Mouse (Mus musculus) midbrain, embryonic 13.5 days (tissue): Measurements from ENCODE around the gene Hoxc10. TPM values are rescaled to one million over a fixed set of nuclear protein-coding genes. Genes with fewer than 3 reads are reported as not detected.
A peak's percentile ranks its signal among the peaks of the same experiment; 100 is the strongest.

ENCODE experiments used
- ATAC-seq: fragments of 200-750 bp; cut with Nextera tagmentation; 2 replicates; pipeline ENCODE4 v1.8.0; 2017; ENCODE audit warnings: mild to moderate bottlenecking, moderate TSS enrichment, moderate library complexity
- H3K27ac ChIP-seq: fragments of 300-500 bp; sonication (generic); 2 replicates; pipeline ENCODE4 v1.5.1; 2015; ENCODE audit warnings: inconsistent platforms, mild to moderate bottlenecking, moderate library complexity
- H3K27me3 ChIP-seq: fragments of 300-500 bp; sonication (generic); 2 replicates; pipeline ENCODE4 v1.6.1; 2015; ENCODE audit warnings: mild to moderate bottlenecking, inconsistent platforms
- H3K36me3 ChIP-seq: fragments of 300-500 bp; sonication (generic); 2 replicates; pipeline ENCODE4 v1.6.1; 2015; ENCODE audit warnings: mild to moderate bottlenecking, inconsistent platforms
- H3K4me1 ChIP-seq: fragments of 300-500 bp; sonication (generic); replicated peaks from 2 replicates; pipeline ENCODE4 v1.6.1; 2015; ENCODE audit warnings: inconsistent platforms
- H3K4me2 ChIP-seq: fragments of 300-500 bp; sonication (generic); replicated peaks from 2 replicates; pipeline ENCODE4 v1.6.1; 2015; ENCODE audit warnings: moderate library complexity, mild to moderate bottlenecking, inconsistent platforms
- H3K4me3 ChIP-seq: fragments of 300-500 bp; sonication (generic); replicated peaks from 2 replicates; pipeline ENCODE4 v1.5.1; 2015; ENCODE audit warnings: mild to moderate bottlenecking, inconsistent platforms
- H3K9ac ChIP-seq: fragments of 300-500 bp; sonication (generic); replicated peaks from 2 replicates; pipeline ENCODE4 v1.6.1; 2015; ENCODE audit warnings: mild to moderate bottlenecking, inconsistent platforms
- H3K9me3 ChIP-seq: fragments of 300-500 bp; sonication (generic); 2 replicates; pipeline ENCODE4 v1.6.1; 2016; ENCODE audit warnings: mild to moderate bottlenecking, inconsistent platforms
- WGBS: fragments of 180-500 bp; shearing (Covaris S2); methylation state at CpG from one replicate; pipeline ENCODE4 v1.1.7; 2015; 5-methylcytosine and 5-hydroxymethylcytosine counted together
- polyA plus RNA-seq: library from polyadenylated mRNA; unstranded; fragments of >200 nt; fragmentation: Nextera tagmentation; extraction: Ambion mirVana; gene quantifications from 2 replicates; pipeline ENCODE4 v1.2.1, GENCODE M21; 2015

Hoxc10 gene
- polyA plus RNA-seq, 1 experiment from 2014 or later = not detected

- peaks cover 99% of the 10 kb centered on the region for H3K27me3 ChIP-seq
- no peak overlapping the region for H3K4me2 ChIP-seq
- no peaks in the 10 kb centered on the region for H3K36me3 ChIP-seq
- H3K9me3 ChIP-seq = no peaks in the 10 kb centered on the region
- H3K4me3 ChIP-seq = no peak overlapping the region
- 3% methylated on average over 21 of the region's 21 CpGs for WGBS
- H3K4me1 ChIP-seq = no peaks in the 10 kb centered on the region
- no peak overlapping the region for H3K9ac ChIP-seq
- peak; percentile 53; the same call in 1 of the 2 replicates for ATAC-seq
- H3K27ac ChIP-seq = no peak overlapping the region
Observed at GRCm38 (mm10) chr15:102987124-102987833, 20.7 kb downstream of the Hoxc10 start.

GRCm38 (mm10) chr15:102988078-102988477, 21.5 kb downstream of the Hoxc10 start:
- Histone ChIP-seq H3K27ac (no peak overlapping the region), H3K9ac (no peak overlapping the region), H3K4me2 (no peak overlapping the region), H3K9me3 (no peaks in the 10 kb centered on the region), H3K4me3 (no peak overlapping the region), H3K4me1 (no peaks in the 10 kb centered on the region), H3K36me3 (no peaks in the 10 kb centered on the region), H3K27me3 (peaks cover 99% of the 10 kb centered on the region)
- no peak for ATAC-seq
- 12% methylated on average over 5 of the region's 5 CpGs for WGBS

GRCm38 (mm10) chr15:102990461-102991397, 24.1 kb downstream of the Hoxc10 start, which contains the start of gene Hoxc8:
Gene Hoxc8 (plus strand): TSS chr15:102990607.
- Histone ChIP-seq H3K9ac (no peak within 1 kb of the TSS), H3K4me1 (no peaks in the 10 kb centered on the region), H3K27ac (no peak within 1 kb of the TSS), H3K27me3 (peaks cover 98% of the 10 kb centered on the region), H3K4me2 (no peak within 1 kb of the TSS), H3K9me3 (no peaks in the 10 kb centered on the region), H3K36me3 (no peaks in the 10 kb centered on the region), H3K4me3 (no peak within 1 kb of the TSS)
- ATAC-seq = no peak
- under 1% methylated on average over 65 of the region's 69 CpGs for WGBS

GRCm38 (mm10) chr15:102991782-102992181, 25.2 kb downstream of the Hoxc10 start:
- Histone ChIP-seq H3K4me1 (no peaks in the 10 kb centered on the region), H3K4me2 (no peak overlapping the region), H3K36me3 (no peaks in the 10 kb centered on the region), H3K9me3 (no peaks in the 10 kb centered on the region), H3K9ac (no peak overlapping the region), H3K4me3 (no peak overlapping the region), H3K27ac (no peak overlapping the region), H3K27me3 (peaks cover 98% of the 10 kb centered on the region)
- under 1% methylated on average over 7 of the region's 7 CpGs for WGBS
- no peak for ATAC-seq

GRCm38 (mm10) chr15:102992206-102992605, 25.6 kb downstream of the Hoxc10 start:
- no peak overlapping the region for H3K9ac ChIP-seq
- peaks cover 98% of the 10 kb centered on the region for H3K27me3 ChIP-seq
- 1% methylated on average over 11 of the region's 11 CpGs for WGBS
- no peak overlapping the region for H3K27ac ChIP-seq
- H3K4me2 ChIP-seq = no peak overlapping the region
- H3K36me3 ChIP-seq = no peaks in the 10 kb centered on the region
- ATAC-seq = no peak
- no peak overlapping the region for H3K4me3 ChIP-seq
- H3K9me3 ChIP-seq = no peaks in the 10 kb centered on the region
- H3K4me1 ChIP-seq = no peaks in the 10 kb centered on the region

- 3% methylated on average over 3 of the region's 3 CpGs for WGBS
- no peak for ATAC-seq
- Histone ChIP-seq H3K27ac (no peak overlapping the region), H3K4me1 (no peaks in the 10 kb centered on the region), H3K9ac (no peak overlapping the region), H3K4me3 (no peak overlapping the region), H3K9me3 (no peaks in the 10 kb centered on the region), H3K36me3 (no peaks in the 10 kb centered on the region), H3K4me2 (no peak overlapping the region), H3K27me3 (peaks cover 98% of the 10 kb centered on the region)
Observed at GRCm38 (mm10) chr15:102992863-102993262, 26.3 kb downstream of the Hoxc10 start.

GRCm38 (mm10) chr15:102996548-102996947, 30.0 kb downstream of the Hoxc10 start:
- Histone ChIP-seq H3K9ac (no peak overlapping the region), H3K27ac (no peak overlapping the region), H3K27me3 (peaks cover 99% of the 10 kb centered on the region), H3K4me1 (peaks cover 7% of the 10 kb centered on the region), H3K4me2 (no peak overlapping the region), H3K9me3 (no peaks in the 10 kb centered on the region), H3K36me3 (no peaks in the 10 kb centered on the region), H3K4me3 (no peak overlapping the region)
- ATAC-seq = no peak
- 3% methylated on average over 9 of the region's 9 CpGs for WGBS

GRCm38 (mm10) chr15:102997431-102997830, 30.8 kb downstream of the Hoxc10 start:
- Histone ChIP-seq H3K9ac (no peak overlapping the region), H3K27me3 (peaks cover 99% of the 10 kb centered on the region), H3K9me3 (no peaks in the 10 kb centered on the region), H3K4me1 (peaks cover 7% of the 10 kb centered on the region), H3K27ac (no peak overlapping the region), H3K4me2 (no peak overlapping the region), H3K36me3 (no peaks in the 10 kb centered on the region), H3K4me3 (no peak overlapping the region)
- WGBS = 0% methylated on average over 3 of the region's 3 CpGs
- ATAC-seq = no peak

- Histone ChIP-seq H3K9ac (no peak within 1 kb of the TSS), H3K4me3 (peak within 1 kb of the TSS; percentile 30), H3K4me2 (peak within 1 kb of the TSS; percentile 48), H3K9me3 (no peaks in the 10 kb centered on the region), H3K27ac (no peak within 1 kb of the TSS), H3K4me1 (peaks cover 7% of the 10 kb centered on the region), H3K36me3 (no peaks in the 10 kb centered on the region), H3K27me3 (peaks cover 99% of the 10 kb centered on the region)
- WGBS = 1% methylated on average over 19 of the region's 19 CpGs
- ATAC-seq = no peak
Observed at GRCm38 (mm10) chr15:102997939-102998355, 31.4 kb downstream of the Hoxc10 start, which contains the start of gene Hoxc6. Gene Hoxc6 (plus strand): TSS chr15:102998257.

- Histone ChIP-seq H3K9me3 (no peaks in the 10 kb centered on the region), H3K9ac (no peak overlapping the region), H3K4me3 (peak overlapping the region; percentile 30), H3K27ac (no peak overlapping the region), H3K4me2 (peak overlapping the region; percentile 48), H3K36me3 (no peaks in the 10 kb centered on the region), H3K4me1 (peaks cover 7% of the 10 kb centered on the region), H3K27me3 (peaks cover 100% of the 10 kb centered on the region)
- no peak for ATAC-seq
- WGBS = 1% methylated on average over 19 of the region's 19 CpGs
Observed at GRCm38 (mm10) chr15:102998608-102999182, 32.1 kb downstream of the Hoxc10 start.

- H3K27ac ChIP-seq = no peak overlapping the region
- WGBS = under 1% methylated on average over 31 of the region's 33 CpGs
- 0 out of 2 replicates have a peak, but pooled peaks have one; percentile 30 for ATAC-seq
Observed at GRCm38 (mm10) chr15:102999183-102999831, 32.7 kb downstream of the Hoxc10 start.

More at GRCm38 (mm10) chr15:102999183-102999831, 32.7 kb downstream of the Hoxc10 start:
- Histone ChIP-seq H3K9ac (no peak overlapping the region), H3K4me3 (peak overlapping the region; percentile 30), H3K36me3 (no peaks in the 10 kb centered on the region), H3K27me3 (peaks cover 100% of the 10 kb centered on the region), H3K4me2 (peak overlapping the region; percentile 48), H3K9me3 (no peaks in the 10 kb centered on the region), H3K4me1 (peaks cover 7% of the 10 kb centered on the region)
